Mouse (Mus musculus) forebrain, embryonic 12.5 days (tissue): ENCODE results near the gene Ift27. TPM values are rescaled to one million over a fixed set of nuclear protein-coding genes. Genes with fewer than 3 reads are reported as not detected.
A peak's percentile ranks its signal among the peaks of the same experiment; 100 is the strongest.

Source experiments
- ATAC-seq: fragments of 200-750 bp; cut with Nextera tagmentation; 2 replicates; pipeline ENCODE4 v1.8.0; 2017; ENCODE audit warnings: moderate TSS enrichment; ENCODE audit not compliant: low FRiP score
- H3K27ac ChIP-seq: fragments of 300-500 bp; sonication (generic); 2 replicates; pipeline ENCODE4 v1.5.1; 2016; ENCODE audit warnings: mild to moderate bottlenecking
- H3K27me3 ChIP-seq: fragments of 300-500 bp; sonication (generic); 2 replicates; pipeline ENCODE4 v1.6.1; 2016; ENCODE audit warnings: mild to moderate bottlenecking
- H3K36me3 ChIP-seq: fragments of 300-500 bp; sonication (generic); replicated peaks from 2 replicates; pipeline ENCODE4 v1.6.1; 2016; ENCODE audit warnings: mild to moderate bottlenecking
- H3K4me1 ChIP-seq: fragments of 300-500 bp; sonication (generic); 2 replicates; pipeline ENCODE4 v1.6.1; 2016
- H3K4me2 ChIP-seq: fragments of 300-500 bp; sonication (generic); 2 replicates; pipeline ENCODE4 v1.6.1; 2016; ENCODE audit warnings: mild to moderate bottlenecking, moderate library complexity
- H3K4me3 ChIP-seq: fragments of 300-500 bp; sonication (generic); replicated peaks from 2 replicates; pipeline ENCODE4 v1.5.1; 2016; ENCODE audit warnings: mild to moderate bottlenecking
- H3K9ac ChIP-seq: fragments of 300-500 bp; sonication (generic); 2 replicates; pipeline ENCODE4 v1.6.1; 2016; ENCODE audit warnings: mild to moderate bottlenecking
- H3K9me3 ChIP-seq: fragments of 300-500 bp; sonication (generic); 2 replicates; pipeline ENCODE4 v1.6.1; 2016
- WGBS: fragments of 180-500 bp; shearing (Covaris S2); methylation state at CpG from one replicate; pipeline ENCODE4 v1.1.7; 2016; 5-methylcytosine and 5-hydroxymethylcytosine counted together
- polyA plus RNA-seq: library from polyadenylated mRNA; unstranded; fragments of >200 nt; fragmentation: Nextera tagmentation; extraction: Ambion mirVana; gene quantifications from 2 replicates; pipeline ENCODE4 v1.2.1, GENCODE M21; 2016

Gene Ift27
- polyA plus RNA-seq, 1 experiment from 2014 or later, result 127 TPM

DNA sequence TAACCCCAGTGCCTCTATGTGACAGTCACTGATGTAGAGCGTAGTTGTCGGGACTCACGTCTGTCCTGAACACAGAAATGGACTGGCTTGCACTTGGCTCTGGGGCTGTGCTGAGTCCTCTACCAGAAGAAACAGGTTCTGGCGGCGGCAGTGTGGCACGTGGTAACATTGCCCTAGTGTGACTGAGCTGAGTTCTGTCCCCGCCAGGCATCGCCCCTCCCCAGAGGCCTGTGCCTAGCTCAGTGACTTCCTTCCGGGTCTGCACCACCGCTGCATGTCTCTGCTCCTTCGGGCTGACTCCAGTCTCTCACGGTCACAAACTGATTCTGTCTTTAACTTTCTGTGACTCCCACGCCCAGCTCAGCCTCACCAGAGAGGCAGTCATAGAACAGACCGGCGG is 3.2 kb downstream of the Ift27 start:
- no peak overlapping the region for H3K4me2 ChIP-seq
- no peaks in the 10 kb centered on the region for H3K9me3 ChIP-seq
- H3K4me1 ChIP-seq, result peaks cover 26% of the 10 kb centered on the region
- 94% methylated on average over 15 of the region's 15 CpGs for WGBS
- H3K4me3 ChIP-seq, result no peak overlapping the region
- H3K27me3 ChIP-seq, result no peaks in the 10 kb centered on the region
- H3K9ac ChIP-seq, result no peak overlapping the region
- no peak for ATAC-seq
- H3K36me3 ChIP-seq, result peaks cover 29% of the 10 kb centered on the region
- H3K27ac ChIP-seq, result no peak overlapping the region

DNA sequence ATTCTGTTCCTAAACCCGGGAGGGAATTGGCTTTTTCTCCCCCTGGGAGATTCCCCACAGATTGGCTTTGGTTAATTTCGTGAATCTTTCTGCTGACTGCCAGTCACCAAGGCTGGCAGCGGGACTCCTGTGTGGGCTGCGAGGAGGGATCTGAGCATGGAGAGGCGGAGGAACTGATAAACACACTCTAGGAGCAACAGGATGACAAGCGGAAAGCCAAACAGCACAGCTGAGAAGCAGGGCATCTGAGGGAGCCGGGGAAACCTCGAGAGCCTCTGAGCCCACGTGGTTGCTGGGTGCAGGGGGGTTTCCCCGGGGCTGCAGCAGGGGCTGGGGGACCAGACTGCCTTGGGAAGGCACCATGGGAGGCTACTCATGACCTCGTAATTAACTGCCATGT is 4.3 kb downstream of the Ift27 start:
- peaks cover 40% of the 10 kb centered on the region for H3K36me3 ChIP-seq
- H3K9me3 ChIP-seq, result no peaks in the 10 kb centered on the region
- no peak for ATAC-seq
- no peaks in the 10 kb centered on the region for H3K27me3 ChIP-seq
- peak overlapping the region; percentile 33; the same call in 1 of the 2 replicates for H3K9ac ChIP-seq
- 87% methylated on average over 11 of the region's 11 CpGs for WGBS
- H3K4me3 ChIP-seq, result no peak overlapping the region
- H3K4me2 ChIP-seq, result no peak overlapping the region
- peaks cover 19% of the 10 kb centered on the region for H3K4me1 ChIP-seq
- no peak overlapping the region for H3K27ac ChIP-seq

DNA sequence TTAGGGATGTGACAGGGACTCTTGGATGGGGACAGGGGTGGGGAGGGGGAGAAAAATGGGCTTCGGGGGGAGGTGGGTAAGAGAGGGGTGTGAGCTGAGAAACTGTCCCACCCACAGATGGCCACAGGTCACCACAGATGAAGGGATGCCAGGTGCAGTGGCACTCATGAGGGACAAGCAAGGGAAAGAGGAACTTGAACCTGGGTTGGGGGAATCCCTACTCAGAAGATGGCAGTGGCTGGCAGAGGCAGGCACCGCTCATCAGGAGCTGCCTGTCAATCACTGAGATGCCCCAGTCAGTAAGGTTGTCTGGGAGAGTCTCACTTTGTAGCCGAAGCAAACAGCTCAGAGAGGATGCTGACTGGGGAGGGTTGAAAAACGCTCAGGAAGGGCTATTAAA is 8.6 kb downstream of the Ift27 start:
- Histone ChIP-seq H3K9me3 (no peaks in the 10 kb centered on the region), H3K36me3 (peaks cover 72% of the 10 kb centered on the region)

DNA sequence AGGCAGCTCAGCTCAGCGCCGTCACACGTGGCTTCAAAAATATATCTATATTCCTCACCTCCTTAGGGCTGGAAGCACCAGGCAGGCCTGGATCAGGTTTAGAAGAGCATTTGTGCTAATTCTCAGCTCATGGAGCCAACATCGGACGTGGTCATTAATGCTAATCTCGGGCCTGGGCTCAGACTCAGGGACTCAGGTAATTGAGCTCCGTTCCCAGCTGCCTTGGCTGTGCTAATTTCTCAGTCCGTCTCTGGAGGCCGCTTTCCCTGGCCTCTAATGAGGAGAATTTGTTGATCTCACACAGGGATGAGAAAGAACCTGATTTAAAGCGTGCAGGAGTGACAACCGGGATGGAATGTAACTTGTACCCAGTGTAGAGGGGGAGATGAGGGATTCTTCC is 9.4 kb downstream of the Ift27 start:
- Histone ChIP-seq H3K4me1 (no peaks in the 10 kb centered on the region; the same call in 1 of the 2 replicates), H3K9me3 (no peaks in the 10 kb centered on the region), H3K4me2 (no peak overlapping the region), H3K27ac (no peak overlapping the region), H3K4me3 (no peak overlapping the region), H3K9ac (no peak overlapping the region), H3K27me3 (no peaks in the 10 kb centered on the region), H3K36me3 (peaks cover 79% of the 10 kb centered on the region)
- peak; percentile 20; the same call in 1 of the 2 replicates for ATAC-seq
- 76% methylated on average over 11 of the region's 11 CpGs for WGBS

More for the DNA sequence above, 8.6 kb downstream of the Ift27 start:
- no peaks in the 10 kb centered on the region; the same call in 1 of the 2 replicates for H3K4me1 ChIP-seq
- no peak overlapping the region for H3K4me2 ChIP-seq
- H3K27me3 ChIP-seq, result no peaks in the 10 kb centered on the region
- no peak overlapping the region for H3K9ac ChIP-seq
- ATAC-seq, result no peak
- no peak overlapping the region for H3K27ac ChIP-seq
- no peak overlapping the region for H3K4me3 ChIP-seq
- WGBS, result 84% methylated on average over 4 of the region's 4 CpGs

DNA sequence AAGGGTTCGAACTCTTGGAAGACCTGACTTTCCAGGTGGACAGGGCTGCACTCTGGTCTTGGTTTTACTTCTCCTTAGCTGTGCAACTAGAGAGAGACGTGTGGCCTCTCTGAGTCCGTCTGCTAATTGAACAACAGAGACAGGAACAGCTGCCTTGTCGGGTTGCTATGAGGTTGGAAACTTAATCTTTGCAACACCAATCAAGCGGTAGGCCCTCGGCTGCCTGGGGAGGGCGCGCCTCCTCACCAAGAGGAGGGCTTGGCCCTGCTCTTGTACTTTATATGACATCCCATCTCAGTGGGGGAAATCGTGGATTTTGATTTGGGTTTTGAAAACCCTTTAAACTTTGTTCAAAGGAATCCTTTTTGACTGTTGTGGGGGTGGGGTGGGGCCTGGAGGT is 12.0 kb downstream of the Ift27 start:
- ATAC-seq, result no peak
- Histone ChIP-seq H3K36me3 (peaks cover 71% of the 10 kb centered on the region), H3K4me2 (no peak overlapping the region), H3K27ac (0 out of 2 replicates have a peak overlapping the region, but pooled peaks have one; percentile 8), H3K9me3 (no peaks in the 10 kb centered on the region), H3K4me3 (no peak overlapping the region), H3K27me3 (no peaks in the 10 kb centered on the region), H3K4me1 (no peaks in the 10 kb centered on the region; the same call in 1 of the 2 replicates), H3K9ac (no peak overlapping the region)
- WGBS, result 87% methylated on average over 9 of the region's 9 CpGs

DNA sequence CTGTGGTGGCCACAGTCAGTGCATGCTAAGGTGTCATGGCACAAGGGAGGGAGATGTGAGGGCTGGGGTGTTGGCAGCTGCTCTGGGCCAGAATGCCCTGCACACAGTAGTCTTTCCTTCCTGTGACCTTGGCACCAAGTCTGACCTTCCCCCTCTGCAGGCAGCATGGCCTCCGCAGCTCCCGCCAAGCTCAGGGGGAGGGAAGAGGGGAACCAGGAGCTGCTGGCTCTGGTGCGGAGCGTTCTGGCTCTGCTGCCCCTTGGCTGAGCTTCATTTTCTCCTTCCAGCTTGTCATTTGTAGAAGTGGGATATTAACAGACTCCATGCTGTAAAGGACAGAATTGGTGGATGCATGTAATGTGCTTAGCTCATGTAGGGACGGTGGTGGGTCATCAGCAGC is 15.6 kb downstream of the Ift27 start:
- Histone ChIP-seq H3K4me2 (no peak overlapping the region), H3K9me3 (no peaks in the 10 kb centered on the region), H3K36me3 (peaks cover 38% of the 10 kb centered on the region), H3K9ac (no peak overlapping the region), H3K27ac (no peak overlapping the region), H3K27me3 (no peaks in the 10 kb centered on the region), H3K4me3 (no peak overlapping the region), H3K4me1 (peaks cover 4% of the 10 kb centered on the region; the same call in 1 of the 2 replicates)
- ATAC-seq, result no peak
- 88% methylated on average over 5 of the region's 5 CpGs for WGBS

DNA sequence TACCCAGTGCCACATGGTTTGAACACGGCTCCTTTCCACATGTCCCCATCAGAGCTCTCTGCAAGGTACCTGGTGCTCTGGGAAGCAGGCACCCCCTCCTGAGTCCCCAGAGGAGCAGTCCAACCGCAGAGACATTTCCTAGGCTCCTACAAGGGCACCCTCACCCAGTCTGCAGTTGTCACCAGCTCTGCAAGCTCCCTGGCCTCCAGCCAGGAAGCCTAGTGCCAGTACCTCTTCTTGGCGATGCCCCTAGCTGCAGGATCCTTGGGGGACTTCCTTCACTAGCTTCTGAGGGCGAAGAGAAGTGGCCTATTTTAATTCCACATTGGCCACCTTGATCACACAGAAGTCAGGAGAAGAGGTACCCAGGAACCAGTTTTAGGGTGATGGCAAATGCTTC is 16.1 kb downstream of the Ift27 start:
- WGBS, result 74% methylated on average over 4 of the region's 4 CpGs
- no peak overlapping the region for H3K4me2 ChIP-seq
- no peaks in the 10 kb centered on the region for H3K27me3 ChIP-seq

DNA sequence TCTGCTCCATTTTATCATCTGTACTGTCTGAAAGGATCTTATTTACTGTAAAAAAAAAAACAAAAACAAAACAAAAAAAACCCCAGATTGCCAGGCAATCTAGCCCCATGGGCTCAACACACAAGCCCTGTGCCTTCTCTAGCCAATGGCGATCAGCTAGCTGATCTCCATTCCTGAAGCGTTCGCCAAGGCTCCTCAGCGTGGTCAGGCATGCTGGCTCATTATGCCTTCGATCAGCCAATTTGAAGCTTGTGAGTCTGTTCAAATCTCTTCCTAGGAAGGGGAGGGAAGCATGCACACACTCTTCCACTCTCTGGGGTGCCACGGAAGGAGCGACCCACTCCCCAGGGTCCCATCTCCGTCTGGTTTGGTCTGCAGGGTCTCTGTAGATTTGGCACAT is 16.6 kb downstream of the Ift27 start:
- ATAC-seq, result no peak
- Histone ChIP-seq H3K9ac (no peak overlapping the region), H3K36me3 (peaks cover 28% of the 10 kb centered on the region), H3K27me3 (no peaks in the 10 kb centered on the region), H3K4me1 (peaks cover 8% of the 10 kb centered on the region; the same call in 1 of the 2 replicates), H3K4me2 (no peak overlapping the region), H3K4me3 (no peak overlapping the region), H3K27ac (no peak overlapping the region), H3K9me3 (no peaks in the 10 kb centered on the region)
- 82% methylated on average over 8 of the region's 8 CpGs for WGBS

More for the DNA sequence above, 16.1 kb downstream of the Ift27 start:
- peaks cover 33% of the 10 kb centered on the region for H3K36me3 ChIP-seq
- no peak overlapping the region for H3K27ac ChIP-seq
- no peak overlapping the region for H3K4me3 ChIP-seq
- H3K9ac ChIP-seq, result no peak overlapping the region
- no peaks in the 10 kb centered on the region for H3K9me3 ChIP-seq
- ATAC-seq, result no peak
- peaks cover 8% of the 10 kb centered on the region; the same call in 1 of the 2 replicates for H3K4me1 ChIP-seq

DNA sequence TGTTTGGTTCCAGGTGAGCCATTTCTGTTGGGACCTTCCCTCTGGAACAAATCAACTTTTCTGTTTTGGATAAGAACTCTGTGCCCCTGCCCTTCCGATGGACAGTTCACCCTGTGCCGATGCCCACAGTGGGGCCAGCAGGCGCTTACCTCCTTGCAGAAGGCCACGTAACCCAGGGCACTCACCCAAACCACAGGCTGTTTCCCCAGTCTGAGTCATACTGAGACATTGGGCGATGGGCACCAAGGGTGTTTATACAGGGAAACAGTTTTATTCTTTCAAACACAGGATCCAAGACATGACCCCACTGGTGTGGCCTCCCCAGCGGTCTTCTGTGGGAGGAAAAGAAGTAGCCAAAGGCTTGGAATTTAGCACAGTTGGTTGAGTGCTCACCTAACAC is 18.5 kb downstream of the Ift27 start:
- Histone ChIP-seq H3K27me3 (no peaks in the 10 kb centered on the region), H3K4me3 (no peak overlapping the region), H3K4me2 (no peak overlapping the region), H3K9me3 (no peaks in the 10 kb centered on the region), H3K9ac (no peak overlapping the region), H3K4me1 (peaks cover 8% of the 10 kb centered on the region; the same call in 1 of the 2 replicates), H3K27ac (no peak overlapping the region), H3K36me3 (peaks cover 13% of the 10 kb centered on the region)
- no peak for ATAC-seq
- WGBS, result 90% methylated on average over 6 of the region's 6 CpGs

DNA sequence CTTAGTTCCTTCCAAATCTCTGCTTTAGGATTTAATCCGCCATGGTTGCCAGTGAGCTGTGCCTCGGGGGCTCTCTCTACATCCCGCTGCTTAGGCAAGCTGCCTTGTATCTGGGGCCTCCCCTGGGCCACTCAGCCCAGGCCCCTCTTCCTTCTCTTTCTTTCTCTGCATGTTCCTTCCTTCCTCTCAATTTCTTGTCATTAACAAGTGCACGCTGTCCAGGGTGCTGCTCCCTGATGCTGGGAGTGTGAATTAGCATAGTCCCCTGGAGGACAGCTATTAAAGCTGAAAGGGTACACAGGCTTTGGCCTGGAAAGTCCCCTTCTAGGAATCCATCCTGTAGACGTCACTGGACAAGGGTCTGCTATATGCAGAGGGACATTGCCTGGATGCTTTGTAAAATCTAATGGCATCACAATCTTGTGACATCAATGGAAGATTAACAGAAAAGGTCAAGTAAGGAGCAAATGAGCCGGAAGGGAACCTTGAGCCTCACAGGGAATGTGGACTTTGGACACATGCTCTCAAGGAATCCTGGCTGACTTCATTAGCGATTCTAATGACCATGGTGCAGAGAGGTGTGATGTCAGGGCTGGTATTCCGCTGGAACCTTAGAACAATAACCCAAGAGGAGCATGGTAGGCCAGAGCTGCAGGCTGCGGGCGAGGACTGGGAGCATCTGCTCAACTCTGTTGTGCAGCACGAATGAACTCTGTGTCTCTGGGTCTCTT is 20.7 kb downstream of the Ift27 start:
- WGBS, result 47% methylated on average over 11 of the region's 11 CpGs
- no peak overlapping the region for H3K4me3 ChIP-seq
- peaks cover 8% of the 10 kb centered on the region; the same call in 1 of the 2 replicates for H3K4me1 ChIP-seq
- H3K4me2 ChIP-seq, result no peak overlapping the region
- H3K36me3 ChIP-seq, result no peaks in the 10 kb centered on the region
- no peak overlapping the region for H3K9ac ChIP-seq
- H3K9me3 ChIP-seq, result no peaks in the 10 kb centered on the region
- no peak for ATAC-seq
- H3K27me3 ChIP-seq, result 0 out of 2 replicates have a peak, but pooled peaks cover 6% of the 10 kb centered on the region
- H3K27ac ChIP-seq, result no peak overlapping the region

DNA sequence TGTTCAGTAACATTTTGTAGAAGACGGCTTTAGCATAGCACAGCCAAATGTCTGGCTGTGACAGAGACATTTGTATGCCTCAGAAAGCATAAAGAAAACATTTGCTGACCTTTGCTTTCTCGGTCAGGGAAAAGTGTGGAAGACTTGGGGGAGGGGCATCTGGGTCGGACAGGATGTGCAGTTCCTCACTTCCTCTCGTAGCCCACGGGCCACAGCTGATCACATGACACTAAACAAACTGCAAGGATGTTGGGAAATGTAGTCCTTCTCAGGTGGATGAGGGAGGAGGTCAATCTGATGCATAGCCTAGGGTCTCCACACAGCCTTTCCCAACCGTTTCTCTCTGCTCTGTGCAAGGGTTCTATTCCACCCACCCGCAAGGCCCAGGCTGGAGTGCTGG is 25.3 kb downstream of the Ift27 start:
- H3K27me3 ChIP-seq, result 0 out of 2 replicates have a peak, but pooled peaks cover 6% of the 10 kb centered on the region
- ATAC-seq, result no peak
- H3K4me3 ChIP-seq, result no peak overlapping the region
- no peaks in the 10 kb centered on the region for H3K36me3 ChIP-seq
- no peak overlapping the region for H3K27ac ChIP-seq
- H3K4me1 ChIP-seq, result peaks cover 6% of the 10 kb centered on the region; the same call in 1 of the 2 replicates
- WGBS, result 83% methylated on average over 7 of the region's 7 CpGs
- no peaks in the 10 kb centered on the region for H3K9me3 ChIP-seq
- no peak overlapping the region for H3K9ac ChIP-seq
- no peak overlapping the region for H3K4me2 ChIP-seq

DNA sequence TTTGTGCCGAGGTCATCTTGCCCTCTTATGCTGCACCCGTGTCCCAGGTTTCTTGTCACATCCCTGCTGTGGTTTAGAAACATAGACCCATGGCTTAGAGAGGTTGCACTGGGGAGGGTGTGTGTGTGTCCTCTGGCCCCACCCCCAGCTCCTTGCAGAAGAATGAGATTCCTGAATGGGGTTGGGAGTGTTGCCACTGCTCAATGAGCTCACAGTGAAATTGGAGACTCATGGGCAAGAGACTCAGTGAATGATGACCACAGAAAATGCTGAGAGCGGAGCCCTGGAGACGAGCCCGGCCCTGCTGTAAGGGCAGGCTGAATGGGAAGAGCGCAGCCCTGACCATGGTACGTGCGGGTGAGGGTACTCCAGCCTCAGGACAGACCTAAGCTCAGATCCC is 33.7 kb downstream of the Ift27 start:
- H3K9me3 ChIP-seq, result no peaks in the 10 kb centered on the region
- no peaks in the 10 kb centered on the region for H3K4me1 ChIP-seq
- H3K4me2 ChIP-seq, result no peak overlapping the region
- no peak overlapping the region for H3K9ac ChIP-seq
- ATAC-seq, result no peak
- H3K27me3 ChIP-seq, result peaks cover 6% of the 10 kb centered on the region; the same call in 1 of the 2 replicates
- no peaks in the 10 kb centered on the region for H3K36me3 ChIP-seq
- no peak overlapping the region for H3K27ac ChIP-seq
- 55% methylated on average over 8 of the region's 8 CpGs for WGBS
- H3K4me3 ChIP-seq, result no peak overlapping the region

DNA sequence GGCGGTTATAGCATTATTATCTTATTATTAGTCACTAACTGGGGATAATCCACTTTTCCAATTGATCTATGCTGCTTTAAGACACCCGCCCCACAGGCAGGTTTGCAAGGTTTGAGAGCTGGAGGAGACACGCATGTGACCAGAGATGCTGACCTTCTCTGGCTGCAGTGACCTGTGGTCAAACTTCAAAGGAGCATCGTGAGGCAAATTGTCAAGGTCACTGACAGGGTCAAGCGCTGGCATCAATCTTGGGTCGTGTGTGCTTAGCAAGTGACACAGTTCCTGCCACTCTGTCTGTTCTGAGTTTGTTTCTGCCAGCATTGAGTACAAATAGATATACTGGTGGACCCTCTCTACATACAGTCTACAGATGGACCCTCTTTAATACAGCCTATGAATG is 39.3 kb downstream of the Ift27 start:
- ATAC-seq, result no peak
- Histone ChIP-seq H3K4me2 (no peak overlapping the region), H3K4me3 (no peak overlapping the region), H3K36me3 (no peaks in the 10 kb centered on the region), H3K9ac (no peak overlapping the region), H3K27ac (no peak overlapping the region), H3K9me3 (no peaks in the 10 kb centered on the region), H3K4me1 (peaks cover 11% of the 10 kb centered on the region; the same call in 1 of the 2 replicates), H3K27me3 (peaks cover 6% of the 10 kb centered on the region; the same call in 1 of the 2 replicates)
- 62% methylated on average over 6 of the region's 6 CpGs for WGBS
